Mouse (Mus musculus): ENCODE data around the gene Celf5. TPM values are rescaled to one million over a fixed set of nuclear protein-coding genes. Genes with fewer than 3 reads are reported as not detected.

Celf5 gene
- total RNA-seq, 2 experiments from 2014 or later, result 259 to 261 TPM

GRCm38 (mm10) chr10:81430141-81430830, 52.2 kb downstream of the Celf5 start:
- peak; percentile 77 to 87 for DNase-seq (ENCODE audit: low spot score in 2 of 2)

GRCm38 (mm10) chr10:81429605-81430061, 52.9 kb downstream of the Celf5 start:
- DNase-seq (ENCODE audit: low spot score in 2 of 2), result peak; percentile 54 to 70

GRCm38 (mm10) chr10:81429092-81429491, 53.4 kb downstream of the Celf5 start:
- peak; percentile 5 to 23 for DNase-seq (ENCODE audit: low spot score in 2 of 2)

- peak in 1 of 2 experiments; percentile 14 for DNase-seq (ENCODE audit: low spot score in 2 of 2)
Observed at GRCm38 (mm10) chr10:81428507-81428870, 54.0 kb downstream of the Celf5 start.

DNA sequence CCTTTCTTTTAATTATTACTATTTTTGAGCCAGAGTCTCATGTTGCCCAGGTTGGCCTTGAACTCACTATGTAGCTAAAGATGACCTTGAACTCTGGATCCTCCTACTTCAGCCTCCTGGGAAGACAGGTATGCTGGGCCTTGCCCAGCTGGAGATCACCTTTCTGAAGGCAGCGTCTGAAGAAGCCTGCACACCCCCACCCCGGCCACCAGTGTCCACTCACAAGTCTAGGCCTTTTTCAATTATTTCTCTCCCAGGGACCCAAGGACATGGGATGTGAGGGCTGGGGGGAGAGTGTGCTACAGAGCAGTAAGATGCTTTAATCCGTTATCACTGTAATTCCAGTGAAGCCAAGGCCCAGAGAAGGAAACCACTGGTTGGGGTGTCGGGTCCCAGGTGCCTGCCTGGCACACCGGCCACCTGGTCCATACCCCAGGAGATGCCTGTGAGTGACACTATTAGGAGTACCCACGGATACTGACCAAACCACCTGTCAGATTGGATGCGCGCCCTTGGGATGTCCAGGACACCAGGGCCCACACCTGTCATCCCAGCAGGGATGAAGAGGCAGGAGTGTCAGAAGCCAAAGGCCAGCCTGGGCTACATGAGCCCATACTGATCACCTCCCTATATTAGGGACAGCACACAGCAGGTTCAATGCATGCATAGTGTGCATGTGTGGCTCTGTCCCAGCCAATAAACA, 54.6 kb downstream of the Celf5 start:
- DNase-seq (ENCODE audit: low spot score in 2 of 2), result peak; percentile 6 to 28

DNA sequence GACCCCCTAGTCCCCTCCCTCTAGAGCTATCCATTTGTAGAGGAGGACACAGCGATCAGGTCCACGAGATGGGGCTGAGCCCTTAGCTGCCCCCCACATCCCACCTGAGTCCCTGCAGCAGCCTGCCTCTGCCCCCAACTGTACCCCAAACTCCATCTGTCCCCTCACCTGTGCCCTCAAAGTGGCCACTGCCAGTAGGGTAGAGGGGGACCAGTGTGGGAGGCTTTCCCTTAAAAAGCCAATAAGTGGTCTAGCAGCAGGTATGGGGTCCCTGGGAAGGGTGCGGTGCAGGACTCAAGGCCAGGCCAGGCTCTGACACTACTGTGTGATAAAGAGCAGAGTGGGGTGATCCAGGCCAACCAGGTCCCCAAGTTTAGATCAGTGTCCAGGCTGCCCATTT, 55.2 kb downstream of the Celf5 start:
- no peak for DNase-seq (ENCODE audit: low spot score in 2 of 2)

DNA sequence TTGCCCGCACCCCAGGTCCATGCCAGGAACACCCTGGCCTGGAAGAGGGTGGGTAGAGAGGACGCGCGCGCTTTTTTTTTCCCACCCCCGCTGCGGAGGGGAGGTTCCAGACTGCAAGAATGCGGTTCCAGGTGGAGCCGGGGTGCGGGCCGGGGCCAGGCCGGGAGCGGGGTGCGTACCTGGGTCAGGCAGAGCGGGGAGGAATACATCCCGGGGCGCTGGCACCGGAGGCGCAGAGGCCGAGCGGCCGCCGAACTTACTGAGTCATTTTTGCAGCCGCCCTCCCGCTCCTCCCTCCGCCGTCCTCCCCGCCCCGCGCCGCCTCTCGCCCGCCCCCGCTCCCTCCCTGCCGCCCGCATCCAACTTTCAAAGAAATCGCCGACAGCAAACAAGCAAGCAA, 55.6 kb downstream of the Celf5 start:
- DNase-seq (ENCODE audit: low spot score in 2 of 2), result peak; percentile 52 to 64

DNA sequence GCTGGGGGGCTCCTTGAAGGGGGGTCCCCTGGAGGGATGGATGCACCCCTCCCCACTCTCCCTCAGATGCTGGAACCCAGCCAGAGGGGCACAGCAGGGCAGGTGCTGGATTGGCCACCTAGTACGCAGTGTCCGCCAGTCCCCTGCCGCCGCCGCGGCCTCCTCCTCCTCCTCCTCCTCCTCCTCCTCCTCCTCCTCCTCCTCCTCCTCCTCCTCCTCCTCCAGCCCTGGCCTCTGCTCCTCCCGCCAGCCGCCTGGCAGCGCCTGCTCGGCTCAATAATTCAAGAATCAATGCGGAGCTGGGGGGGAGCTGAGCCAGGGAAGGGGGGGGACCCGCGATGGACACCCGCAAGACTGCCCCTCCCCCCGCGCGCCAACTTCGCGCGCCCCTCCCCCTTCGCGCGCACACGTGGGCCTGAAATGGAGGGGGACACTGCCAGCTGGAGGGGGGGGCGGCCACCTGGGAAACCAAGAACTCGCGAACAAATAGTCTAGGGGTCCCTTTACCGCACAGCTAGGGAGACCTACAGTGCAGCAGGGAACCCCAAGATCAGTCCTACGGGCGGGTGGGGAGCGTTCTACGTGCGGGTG, 56.3 kb downstream of the Celf5 start:
- peak; percentile 40 to 50 for DNase-seq (ENCODE audit: low spot score in 2 of 2)

DNA sequence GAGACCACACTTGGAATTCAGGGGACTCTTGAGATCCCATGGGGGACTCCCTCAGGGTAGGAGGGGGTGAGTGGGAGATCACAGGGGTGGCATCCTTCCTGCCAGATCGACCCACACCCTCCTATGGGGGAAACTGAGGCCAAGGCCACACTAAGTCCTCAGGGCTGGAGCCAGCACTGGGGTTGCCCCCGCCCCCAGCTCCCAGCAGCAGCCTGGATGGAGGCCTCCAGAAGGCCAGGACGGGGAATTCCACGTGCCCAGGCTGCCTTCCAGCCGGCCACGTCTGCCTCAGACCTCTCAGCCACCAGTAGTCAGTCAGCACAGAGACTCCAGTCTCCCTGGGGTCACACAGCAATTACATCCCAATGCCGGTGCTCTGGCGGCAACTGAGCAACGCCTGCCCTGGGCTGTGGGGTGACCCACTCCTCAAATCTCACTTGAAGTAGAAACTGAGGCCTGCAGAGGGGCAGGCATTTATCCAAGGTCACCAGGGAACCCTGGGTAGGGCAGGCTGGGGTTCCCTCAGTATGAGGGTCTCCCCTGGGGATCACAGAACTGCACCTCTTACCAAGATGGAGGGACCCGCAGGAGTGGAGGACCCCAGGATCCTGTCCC, 57.2 kb downstream of the Celf5 start:
- peak; percentile 24 to 48 for DNase-seq (ENCODE audit: low spot score in 2 of 2)

GRCm38 (mm10) chr10:81424246-81425051, 58.1 kb downstream of the Celf5 start:
- DNase-seq (ENCODE audit: low spot score in 2 of 2), result peak; percentile 27 to 53

DNA sequence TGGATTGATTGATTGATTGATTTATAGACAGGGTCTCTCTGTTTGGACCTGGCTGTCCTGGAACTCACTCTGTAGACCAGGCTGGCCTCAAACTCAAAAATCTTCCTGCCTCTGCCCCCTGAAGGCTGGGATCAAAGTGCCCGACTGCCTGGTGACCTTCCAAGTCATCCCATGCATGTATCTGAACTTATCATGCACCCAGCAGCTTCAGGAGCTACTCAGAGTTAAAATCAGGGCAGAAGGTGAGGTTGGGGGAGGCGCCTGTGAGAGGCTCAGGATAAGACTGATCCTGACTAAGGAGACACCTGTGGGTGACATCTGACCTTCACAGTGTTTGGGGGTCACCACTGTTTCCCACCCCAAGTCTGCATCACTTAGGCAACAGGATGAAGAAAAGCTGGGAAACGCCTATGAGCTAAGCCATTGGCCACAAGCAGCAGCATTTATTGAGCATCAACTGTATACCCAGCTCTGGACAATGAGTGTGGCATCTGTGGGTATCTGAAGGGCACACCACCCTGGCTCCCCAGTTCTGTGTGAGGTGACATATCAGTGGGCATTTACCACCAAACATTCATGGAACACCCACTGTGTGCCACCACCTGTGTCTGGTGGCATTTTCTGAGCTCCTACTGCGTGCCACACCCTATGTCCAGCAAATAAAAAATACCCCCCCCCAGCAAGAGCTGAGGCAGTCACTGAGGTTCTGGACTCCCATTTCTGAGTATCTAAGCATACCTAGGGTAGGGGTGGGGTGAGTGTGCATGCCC, 58.8 kb downstream of the Celf5 start:
- DNase-seq (ENCODE audit: low spot score in 2 of 2), result peak in 1 of 2 experiments; percentile 9

- DNase-seq (ENCODE audit: low spot score in 2 of 2), result peak in 1 of 2 experiments; percentile 10
Observed at GRCm38 (mm10) chr10:81422661-81423217, 59.8 kb downstream of the Celf5 start.

GRCm38 (mm10) chr10:81422191-81422590, 60.3 kb downstream of the Celf5 start:
- no peak for DNase-seq (ENCODE audit: low spot score in 2 of 2)

- no peak for DNase-seq (ENCODE audit: low spot score in 2 of 2)
Observed at GRCm38 (mm10) chr10:81421797-81422100, 60.8 kb downstream of the Celf5 start.

- peak in 1 of 2 experiments; percentile 6 for DNase-seq (ENCODE audit: low spot score in 2 of 2)
Observed at GRCm38 (mm10) chr10:81421041-81421796, 61.3 kb downstream of the Celf5 start.

- DNase-seq (ENCODE audit: low spot score in 2 of 2), result peak; percentile 10 to 18
Observed at GRCm38 (mm10) chr10:81420191-81420767, 62.2 kb downstream of the Celf5 start.

- peak in 1 of 2 experiments; percentile 6 for DNase-seq (ENCODE audit: low spot score in 2 of 2)
Observed at GRCm38 (mm10) chr10:81419111-81419928, 63.2 kb downstream of the Celf5 start.

Measured in layer of hippocampus, postnatal 10 days (tissue).